Mouse (Mus musculus) lung, embryonic 15.5 days (tissue): ENCODE results near the gene Smarcal1. TPM values are rescaled to one million over a fixed set of nuclear protein-coding genes. Genes with fewer than 3 reads are reported as not detected.
A peak's percentile ranks its signal among the peaks of the same experiment; 100 is the strongest.

Experiments
- ATAC-seq: fragments of 200-750 bp; cut with Nextera tagmentation; 2 replicates; pipeline ENCODE4 v1.8.0; 2017; ENCODE audit warnings: moderate number of reproducible peaks, borderline replicate concordance; ENCODE audit not compliant: low FRiP score, low TSS enrichment; ENCODE audit errors: extremely low read depth
- H3K27ac ChIP-seq: fragments of 300-500 bp; sonication (generic); 2 replicates; pipeline ENCODE4 v1.5.1; 2015; ENCODE audit warnings: moderate library complexity, mild to moderate bottlenecking, inconsistent platforms
- H3K27me3 ChIP-seq: fragments of 300-500 bp; sonication (generic); 2 replicates; pipeline ENCODE4 v1.6.1; 2015; ENCODE audit warnings: inconsistent platforms
- H3K36me3 ChIP-seq: fragments of 300-500 bp; sonication (generic); 2 replicates; pipeline ENCODE4 v1.6.1; 2015; ENCODE audit warnings: inconsistent platforms
- H3K4me1 ChIP-seq: fragments of 300-500 bp; sonication (generic); 2 replicates; pipeline ENCODE4 v1.6.1; 2015; ENCODE audit warnings: inconsistent platforms
- H3K4me2 ChIP-seq: fragments of 300-500 bp; sonication (generic); 2 replicates; pipeline ENCODE4 v1.6.1; 2015; ENCODE audit warnings: inconsistent platforms, mild to moderate bottlenecking, moderate library complexity
- H3K4me3 ChIP-seq: fragments of 300-500 bp; sonication (generic); 2 replicates; pipeline ENCODE4 v1.5.1; 2015; ENCODE audit warnings: mild to moderate bottlenecking, inconsistent platforms
- H3K9ac ChIP-seq: fragments of 300-500 bp; sonication (generic); 2 replicates; pipeline ENCODE4 v1.6.1; 2015; ENCODE audit warnings: inconsistent platforms
- H3K9me3 ChIP-seq: fragments of 300-500 bp; sonication (generic); 2 replicates; pipeline ENCODE4 v1.6.1; 2016; ENCODE audit warnings: inconsistent platforms
- WGBS: fragments of 180-500 bp; shearing (Covaris S2); methylation state at CpG from one replicate; pipeline ENCODE4 v1.1.7; 2015; 5-methylcytosine and 5-hydroxymethylcytosine counted together
- polyA plus RNA-seq: library from polyadenylated mRNA; unstranded; fragments of >200 nt; fragmentation: Nextera tagmentation; extraction: Ambion mirVana; gene quantifications from 2 replicates; pipeline ENCODE4 v1.2.1, GENCODE M21; 2015

Smarcal1 gene
- polyA plus RNA-seq, 1 experiment from 2014 or later: 26.7 TPM

GRCm38 (mm10) chr1:72574047-72574446 is 9.0 kb upstream of the Smarcal1 start:
- ATAC-seq: no peak
- H3K4me2 ChIP-seq: no peak overlapping the region
- no peaks in the 10 kb centered on the region for H3K9me3 ChIP-seq
- WGBS: 51% methylated on average over 7 of the region's 7 CpGs
- H3K4me1 ChIP-seq: no peaks in the 10 kb centered on the region
- no peaks in the 10 kb centered on the region for H3K36me3 ChIP-seq
- no peak overlapping the region for H3K4me3 ChIP-seq
- no peak overlapping the region for H3K9ac ChIP-seq
- H3K27me3 ChIP-seq: peaks cover 18% of the 10 kb centered on the region; the same call in 1 of the 2 replicates
- no peak overlapping the region for H3K27ac ChIP-seq

- Histone ChIP-seq H3K4me3 (no peak overlapping the region), H3K4me2 (no peak overlapping the region), H3K9me3 (no peaks in the 10 kb centered on the region), H3K27ac (no peak overlapping the region), H3K4me1 (no peaks in the 10 kb centered on the region), H3K27me3 (peaks cover 18% of the 10 kb centered on the region; the same call in 1 of the 2 replicates), H3K36me3 (no peaks in the 10 kb centered on the region), H3K9ac (no peak overlapping the region)
- no peak for ATAC-seq
- WGBS: 26% methylated on average over 7 of the region's 7 CpGs
Observed at GRCm38 (mm10) chr1:72574608-72575007, 8.4 kb upstream of the Smarcal1 start.

GRCm38 (mm10) chr1:72575121-72575520 is 7.9 kb upstream of the Smarcal1 start:
- Histone ChIP-seq H3K36me3 (no peaks in the 10 kb centered on the region), H3K4me2 (no peak overlapping the region)
- 54% methylated on average over 4 of the region's 4 CpGs for WGBS

GRCm38 (mm10) chr1:72577481-72577922 is 5.5 kb upstream of the Smarcal1 start:
- WGBS: 15% methylated on average over 12 of the region's 12 CpGs
- H3K4me2 ChIP-seq: no peak overlapping the region
- ATAC-seq: no peak
- no peak overlapping the region for H3K9ac ChIP-seq
- H3K27me3 ChIP-seq: peaks cover 18% of the 10 kb centered on the region; the same call in 1 of the 2 replicates
- H3K36me3 ChIP-seq: no peaks in the 10 kb centered on the region
- no peak overlapping the region for H3K27ac ChIP-seq
- peaks cover 2% of the 10 kb centered on the region; the same call in 1 of the 2 replicates for H3K4me1 ChIP-seq
- H3K4me3 ChIP-seq: no peak overlapping the region
- H3K9me3 ChIP-seq: no peaks in the 10 kb centered on the region

More at GRCm38 (mm10) chr1:72575121-72575520, 7.9 kb upstream of the Smarcal1 start:
- no peak overlapping the region for H3K9ac ChIP-seq
- H3K27ac ChIP-seq: no peak overlapping the region
- no peak overlapping the region for H3K4me3 ChIP-seq
- H3K4me1 ChIP-seq: no peaks in the 10 kb centered on the region
- ATAC-seq: no peak
- no peaks in the 10 kb centered on the region for H3K9me3 ChIP-seq
- peaks cover 18% of the 10 kb centered on the region; the same call in 1 of the 2 replicates for H3K27me3 ChIP-seq

- H3K27me3 ChIP-seq: peaks cover 18% of the 10 kb centered on the region; the same call in 1 of the 2 replicates
- 37% methylated on average over 15 of the region's 15 CpGs for WGBS
- ATAC-seq: no peak
- H3K9ac ChIP-seq: no peak overlapping the region
- H3K4me3 ChIP-seq: no peak overlapping the region
- no peak overlapping the region for H3K27ac ChIP-seq
- peaks cover 4% of the 10 kb centered on the region; the same call in 1 of the 2 replicates for H3K4me1 ChIP-seq
- H3K4me2 ChIP-seq: no peak overlapping the region
- no peaks in the 10 kb centered on the region for H3K9me3 ChIP-seq
- H3K36me3 ChIP-seq: no peaks in the 10 kb centered on the region
Observed at GRCm38 (mm10) chr1:72578351-72578750, 4.7 kb upstream of the Smarcal1 start.

GRCm38 (mm10) chr1:72578806-72579205 is 4.2 kb upstream of the Smarcal1 start:
- Histone ChIP-seq H3K4me2 (no peak overlapping the region), H3K9me3 (no peaks in the 10 kb centered on the region), H3K4me3 (no peak overlapping the region), H3K27me3 (peaks cover 18% of the 10 kb centered on the region; the same call in 1 of the 2 replicates), H3K27ac (no peak overlapping the region), H3K4me1 (peaks cover 4% of the 10 kb centered on the region), H3K9ac (no peak overlapping the region), H3K36me3 (no peaks in the 10 kb centered on the region)
- 18% methylated on average over 4 of the region's 4 CpGs for WGBS
- ATAC-seq: no peak

GRCm38 (mm10) chr1:72583906-72584305 is 855 bp downstream of the Smarcal1 start:
- no peak for ATAC-seq
- H3K4me3 ChIP-seq: peak overlapping the region; percentile 81
- peaks cover 25% of the 10 kb centered on the region for H3K36me3 ChIP-seq
- H3K9ac ChIP-seq: peak overlapping the region; percentile 70
- H3K4me1 ChIP-seq: peaks cover 12% of the 10 kb centered on the region
- H3K27me3 ChIP-seq: no peaks in the 10 kb centered on the region
- no peaks in the 10 kb centered on the region for H3K9me3 ChIP-seq
- peak overlapping the region; percentile 84; the same call in 1 of the 2 replicates for H3K27ac ChIP-seq
- WGBS: 58% methylated on average over 4 of the region's 4 CpGs
- H3K4me2 ChIP-seq: peak overlapping the region; percentile 72

GRCm38 (mm10) chr1:72585971-72586875 is 3.2 kb downstream of the Smarcal1 start:
- no peak overlapping the region for H3K27ac ChIP-seq
- no peak overlapping the region for H3K9ac ChIP-seq
- H3K4me3 ChIP-seq: no peak overlapping the region
- no peaks in the 10 kb centered on the region for H3K27me3 ChIP-seq
- ATAC-seq: no peak
- no peak overlapping the region for H3K4me2 ChIP-seq
- peaks cover 36% of the 10 kb centered on the region for H3K36me3 ChIP-seq
- 86% methylated on average over 17 of the region's 17 CpGs for WGBS
- peaks cover 12% of the 10 kb centered on the region for H3K4me1 ChIP-seq
- no peaks in the 10 kb centered on the region for H3K9me3 ChIP-seq

GRCm38 (mm10) chr1:72587532-72587931 is 4.5 kb downstream of the Smarcal1 start:
- Histone ChIP-seq H3K9me3 (no peaks in the 10 kb centered on the region), H3K9ac (no peak overlapping the region), H3K4me3 (no peak overlapping the region), H3K4me1 (peaks cover 10% of the 10 kb centered on the region), H3K27ac (no peak overlapping the region), H3K27me3 (no peaks in the 10 kb centered on the region), H3K36me3 (peaks cover 49% of the 10 kb centered on the region), H3K4me2 (no peak overlapping the region)
- ATAC-seq: no peak
- WGBS: 87% methylated on average over 15 of the region's 15 CpGs

GRCm38 (mm10) chr1:72588763-72589162 is 5.7 kb downstream of the Smarcal1 start:
- 78% methylated on average over 2 of the region's 2 CpGs for WGBS
- Histone ChIP-seq H3K27me3 (no peaks in the 10 kb centered on the region), H3K36me3 (peaks cover 55% of the 10 kb centered on the region), H3K4me3 (no peak overlapping the region), H3K9ac (no peak overlapping the region), H3K9me3 (no peaks in the 10 kb centered on the region), H3K4me1 (peaks cover 16% of the 10 kb centered on the region), H3K27ac (no peak overlapping the region), H3K4me2 (no peak overlapping the region)
- no peak for ATAC-seq

GRCm38 (mm10) chr1:72590636-72591035 is 7.6 kb downstream of the Smarcal1 start:
- no peaks in the 10 kb centered on the region for H3K9me3 ChIP-seq
- H3K4me3 ChIP-seq: no peak overlapping the region
- H3K9ac ChIP-seq: no peak overlapping the region
- no peak for ATAC-seq
- no peaks in the 10 kb centered on the region for H3K27me3 ChIP-seq
- H3K4me1 ChIP-seq: peaks cover 8% of the 10 kb centered on the region
- H3K27ac ChIP-seq: no peak overlapping the region
- WGBS: 72% methylated on average over 4 of the region's 4 CpGs
- no peak overlapping the region for H3K4me2 ChIP-seq
- H3K36me3 ChIP-seq: peaks cover 57% of the 10 kb centered on the region

- WGBS: 91% methylated on average over 3 of the region's 3 CpGs
- no peak for ATAC-seq
- Histone ChIP-seq H3K4me2 (no peak overlapping the region), H3K9me3 (no peaks in the 10 kb centered on the region), H3K36me3 (peaks cover 59% of the 10 kb centered on the region), H3K27me3 (no peaks in the 10 kb centered on the region), H3K4me1 (peaks cover 8% of the 10 kb centered on the region), H3K27ac (no peak overlapping the region), H3K4me3 (no peak overlapping the region), H3K9ac (no peak overlapping the region)
Observed at GRCm38 (mm10) chr1:72592350-72592749, 9.3 kb downstream of the Smarcal1 start.
